Mouse (Mus musculus): ENCODE results near the gene Gse1.

DNA sequence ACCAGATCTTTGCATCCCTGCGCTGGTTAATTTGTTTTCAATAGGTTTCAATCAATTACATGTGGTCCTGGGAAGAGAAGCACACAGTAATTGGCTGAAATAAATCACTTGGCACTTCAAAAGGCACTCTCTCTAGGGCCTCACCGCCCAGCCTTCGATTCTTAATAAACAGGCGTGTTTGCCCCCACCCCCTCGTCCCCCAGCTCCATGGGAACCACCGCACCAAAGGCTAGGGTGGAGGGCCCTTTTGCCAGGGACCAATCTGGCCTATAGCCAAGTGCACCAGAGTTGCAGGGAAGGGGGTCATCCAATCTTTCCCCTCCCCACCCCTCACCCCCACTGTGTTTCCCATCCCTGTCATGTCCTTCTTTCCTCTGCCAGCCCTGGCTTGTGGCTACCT, 219.9 kb downstream of the Gse1 start:
- no peak for TF ChIP-seq CTCF (IDR thresholded peaks at IDR 0.05; ENCODE audit: borderline replicate concordance, extremely low read depth, insufficient read depth, insufficient read length)
- no peak for TF ChIP-seq POLR2A (IDR thresholded peaks at IDR 0.05; ENCODE audit: borderline replicate concordance, extremely low read depth, insufficient read depth, insufficient read length, poor library complexity, severe bottlenecking)

All from brain, embryonic 14.5 days (tissue).